Mouse (Mus musculus): ENCODE measurements around the gene Lamtor4. TPM values are rescaled to one million over a fixed set of nuclear protein-coding genes. Genes with fewer than 3 reads are reported as not detected.
A peak's percentile ranks its signal among the peaks of the same experiment; 100 is the strongest.

Lamtor4 gene
- polyA plus RNA-seq, 1 experiment from 2014 or later: 111 TPM

- peak overlapping the region; percentile 96 for H3K4me3 ChIP-seq
- 69% methylated on average over 18 of the region's 18 CpGs for WGBS
- peaks cover 28% of the 10 kb centered on the region for H3K4me1 ChIP-seq (replicated peaks)
- H3K27ac ChIP-seq (replicated peaks): no peak overlapping the region
- H3K9me3 ChIP-seq: no peaks in the 10 kb centered on the region
- no peaks in the 10 kb centered on the region for H3K27me3 ChIP-seq
- peak overlapping the region; percentile 96 for H3K9ac ChIP-seq
- H3K4me2 ChIP-seq: peak overlapping the region; percentile 94
- peaks cover 29% of the 10 kb centered on the region for H3K36me3 ChIP-seq
- no peak for ATAC-seq (ENCODE audit: low FRiP score, low read depth)
Measured at GRCm38 (mm10) chr5:138262582-138263240, 7.4 kb downstream of the Lamtor4 start.

- Histone ChIP-seq H3K9ac (peak within 1 kb of the TSS; percentile 96), H3K4me2 (peak within 1 kb of the TSS; percentile 94), H3K27me3 (no peaks in the 10 kb centered on the region), H3K36me3 (peaks cover 24% of the 10 kb centered on the region), H3K9me3 (no peaks in the 10 kb centered on the region), H3K27ac (replicated peaks) (peak within 1 kb of the TSS; percentile 90), H3K4me3 (peak within 1 kb of the TSS; percentile 96), H3K4me1 (replicated peaks) (peaks cover 28% of the 10 kb centered on the region)
- WGBS: under 1% methylated on average over 69 of the region's 71 CpGs
- ATAC-seq (ENCODE audit: low FRiP score, low read depth): peak; percentile 93
Measured at GRCm38 (mm10) chr5:138263260-138264206, 8.3 kb downstream of the Lamtor4 start, which contains the start of gene BC037034. Gene BC037034 (minus strand): TSS chr5:138264033.

- H3K27ac ChIP-seq (replicated peaks): peak overlapping the region; percentile 90
- H3K4me3 ChIP-seq: peak overlapping the region; percentile 96
- H3K9me3 ChIP-seq: no peaks in the 10 kb centered on the region
- H3K4me2 ChIP-seq: peak overlapping the region; percentile 94
- peaks cover 18% of the 10 kb centered on the region for H3K36me3 ChIP-seq
- no peaks in the 10 kb centered on the region for H3K27me3 ChIP-seq
- peak overlapping the region; percentile 96 for H3K9ac ChIP-seq
- H3K4me1 ChIP-seq (replicated peaks): peaks cover 28% of the 10 kb centered on the region
- WGBS: 21% methylated on average over 6 of the region's 6 CpGs
- ATAC-seq (ENCODE audit: low FRiP score, low read depth): no peak
Measured at GRCm38 (mm10) chr5:138264207-138264578, 8.9 kb downstream of the Lamtor4 start.

GRCm38 (mm10) chr5:138265712-138266111 lies 10.4 kb downstream of the Lamtor4 start:
- Histone ChIP-seq H3K4me1 (replicated peaks) (peaks cover 28% of the 10 kb centered on the region), H3K27ac (replicated peaks) (no peak overlapping the region), H3K27me3 (no peaks in the 10 kb centered on the region), H3K36me3 (peaks cover 6% of the 10 kb centered on the region), H3K9ac (no peak overlapping the region), H3K4me3 (no peak overlapping the region), H3K4me2 (no peak overlapping the region), H3K9me3 (no peaks in the 10 kb centered on the region)
- 96% methylated on average over 4 of the region's 4 CpGs for WGBS
- no peak for ATAC-seq (ENCODE audit: low FRiP score, low read depth)

DNA sequence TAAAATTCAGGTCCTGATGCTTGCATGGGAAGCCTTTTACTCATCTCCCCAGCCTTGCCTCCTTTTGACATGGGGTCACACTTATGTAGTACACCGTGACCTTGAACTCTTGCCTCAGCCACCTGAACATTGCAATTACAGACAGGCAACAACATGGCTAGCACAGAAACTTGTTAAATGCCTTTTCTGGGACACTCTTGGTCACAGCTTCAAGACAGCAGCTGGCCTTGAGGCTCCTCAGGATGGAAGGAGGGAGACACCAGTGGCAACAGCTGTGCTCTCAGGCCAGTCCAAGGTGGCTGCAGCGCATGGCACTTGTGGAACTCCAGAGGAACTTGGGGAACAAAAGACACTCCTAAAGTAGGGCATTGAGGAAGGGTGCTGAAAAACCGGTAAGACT lies 11.8 kb downstream of the Lamtor4 start:
- no peak for ATAC-seq (ENCODE audit: low FRiP score, low read depth)
- no peak overlapping the region for H3K9ac ChIP-seq
- no peaks in the 10 kb centered on the region for H3K27me3 ChIP-seq
- no peak overlapping the region for H3K4me3 ChIP-seq
- H3K27ac ChIP-seq (replicated peaks): no peak overlapping the region
- H3K4me1 ChIP-seq (replicated peaks): peaks cover 25% of the 10 kb centered on the region
- no peak overlapping the region for H3K4me2 ChIP-seq
- H3K9me3 ChIP-seq: no peaks in the 10 kb centered on the region
- 86% methylated on average over 3 of the region's 3 CpGs for WGBS
- H3K36me3 ChIP-seq: no peaks in the 10 kb centered on the region

DNA sequence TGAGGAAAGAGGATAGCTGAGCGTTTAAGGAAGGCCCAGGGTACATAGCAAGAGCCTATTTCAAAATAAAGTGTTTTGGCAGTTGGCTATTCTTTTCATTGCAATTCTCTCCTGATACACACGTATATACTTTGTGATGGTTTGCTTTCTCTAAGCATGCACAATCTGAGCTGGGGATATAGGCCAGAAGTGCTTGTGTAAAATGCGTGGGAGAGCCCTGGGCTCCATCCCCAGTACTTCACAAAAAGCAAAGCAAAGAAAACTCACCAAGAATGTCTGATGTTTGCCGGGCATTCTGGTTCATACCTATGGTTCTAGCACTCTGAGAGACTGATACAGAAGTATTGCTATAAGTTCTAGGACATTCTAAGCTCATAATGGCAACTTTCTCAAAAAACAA lies 13.7 kb downstream of the Lamtor4 start:
- Histone ChIP-seq H3K4me3 (no peak overlapping the region), H3K27ac (replicated peaks) (no peak overlapping the region), H3K9ac (no peak overlapping the region), H3K27me3 (no peaks in the 10 kb centered on the region), H3K4me1 (replicated peaks) (peaks cover 22% of the 10 kb centered on the region), H3K36me3 (no peaks in the 10 kb centered on the region), H3K9me3 (no peaks in the 10 kb centered on the region), H3K4me2 (no peak overlapping the region)
- WGBS: 79% methylated on average over 4 of the region's 4 CpGs
- no peak for ATAC-seq (ENCODE audit: low FRiP score, low read depth)

GRCm38 (mm10) chr5:138271232-138271631 lies 15.9 kb downstream of the Lamtor4 start:
- H3K4me1 ChIP-seq (replicated peaks): peaks cover 26% of the 10 kb centered on the region
- no peak overlapping the region for H3K4me2 ChIP-seq
- H3K9ac ChIP-seq: no peak overlapping the region
- no peaks in the 10 kb centered on the region for H3K9me3 ChIP-seq
- WGBS: 47% methylated on average over 3 of the region's 3 CpGs
- no peak overlapping the region for H3K4me3 ChIP-seq
- H3K27ac ChIP-seq (replicated peaks): no peak overlapping the region
- no peaks in the 10 kb centered on the region for H3K27me3 ChIP-seq
- no peaks in the 10 kb centered on the region for H3K36me3 ChIP-seq
- ATAC-seq (ENCODE audit: low FRiP score, low read depth): no peak

DNA sequence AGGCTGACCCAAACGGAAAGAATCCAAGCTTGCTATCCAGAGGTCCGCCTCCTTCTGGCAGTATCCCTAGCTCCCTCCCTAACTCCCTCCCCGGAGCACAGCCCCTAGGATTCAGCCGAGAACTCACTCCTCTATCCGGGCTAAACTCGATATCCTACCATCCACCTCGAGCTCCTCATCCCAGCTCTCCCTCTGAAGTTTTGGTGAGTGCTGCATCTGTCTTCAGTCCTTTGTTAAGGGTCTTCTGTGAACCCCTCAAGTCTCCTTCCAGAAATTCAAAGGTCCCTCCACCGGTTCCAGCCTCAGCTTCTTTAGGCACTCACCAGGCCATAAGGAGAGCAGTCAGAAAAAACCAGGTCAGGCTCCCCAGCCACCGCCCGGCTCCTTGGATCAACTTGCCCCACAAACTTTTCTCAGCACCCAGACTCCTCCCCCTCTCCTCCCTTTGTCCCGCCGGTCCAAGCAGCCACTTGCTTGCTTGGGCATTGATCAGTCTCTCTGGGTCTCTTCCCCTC lies 17.2 kb downstream of the Lamtor4 start, which contains the start of gene Gal3st4:
Gal3st4 (minus strand) TSS at position 432 of the 515 bp plus-strand sequence.
- H3K27ac ChIP-seq (replicated peaks): no peak within 1 kb of the TSS
- peak within 1 kb of the TSS; percentile 4 for H3K4me3 ChIP-seq
- H3K4me2 ChIP-seq: peak within 1 kb of the TSS; percentile 22
- peaks cover 7% of the 10 kb centered on the region for H3K36me3 ChIP-seq
- no peak within 1 kb of the TSS for H3K9ac ChIP-seq
- H3K4me1 ChIP-seq (replicated peaks): peaks cover 39% of the 10 kb centered on the region
- H3K9me3 ChIP-seq: no peaks in the 10 kb centered on the region
- 3% methylated on average over 12 of the region's 12 CpGs for WGBS
- H3K27me3 ChIP-seq: no peaks in the 10 kb centered on the region
- no peak for ATAC-seq (ENCODE audit: low FRiP score, low read depth)

DNA sequence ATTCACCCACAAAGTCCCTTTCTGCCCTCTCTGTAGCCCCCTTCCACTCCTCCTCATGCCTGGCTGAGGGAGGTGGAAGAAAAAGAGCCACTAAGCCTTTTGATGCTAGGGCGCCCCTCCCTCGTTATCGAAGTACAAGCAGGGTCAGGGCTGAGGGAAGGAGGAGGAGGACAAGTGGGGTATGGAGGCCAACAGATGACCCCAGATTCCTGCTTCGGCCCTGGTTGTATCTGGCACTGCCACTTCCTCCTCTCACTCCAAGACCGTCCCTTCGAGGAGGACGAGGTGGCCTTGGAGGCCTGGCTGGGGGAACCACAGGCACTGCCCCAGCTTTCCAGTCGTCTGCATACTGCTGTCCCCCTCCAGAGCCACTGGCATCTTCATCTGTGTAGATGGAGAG lies 18.9 kb downstream of the Lamtor4 start:
- H3K4me2 ChIP-seq: no peak overlapping the region
- no peaks in the 10 kb centered on the region for H3K9me3 ChIP-seq
- H3K27ac ChIP-seq (replicated peaks): no peak overlapping the region
- no peak overlapping the region for H3K9ac ChIP-seq
- no peak overlapping the region for H3K4me3 ChIP-seq
- peaks cover 56% of the 10 kb centered on the region for H3K4me1 ChIP-seq (replicated peaks)
- no peak for ATAC-seq (ENCODE audit: low FRiP score, low read depth)
- H3K36me3 ChIP-seq: peaks cover 10% of the 10 kb centered on the region
- no peaks in the 10 kb centered on the region for H3K27me3 ChIP-seq
- 50% methylated on average over 8 of the region's 8 CpGs for WGBS

- peak overlapping the region; percentile 39 for H3K9ac ChIP-seq
- ATAC-seq (ENCODE audit: low FRiP score, low read depth): no peak
- H3K9me3 ChIP-seq: no peaks in the 10 kb centered on the region
- no peak overlapping the region for H3K27ac ChIP-seq (replicated peaks)
- peaks cover 59% of the 10 kb centered on the region for H3K4me1 ChIP-seq (replicated peaks)
- WGBS: 10% methylated on average over 41 of the region's 41 CpGs
- H3K4me2 ChIP-seq: peak overlapping the region; percentile 63
- H3K4me3 ChIP-seq: peak overlapping the region; percentile 33
- H3K36me3 ChIP-seq: peaks cover 10% of the 10 kb centered on the region
- no peaks in the 10 kb centered on the region for H3K27me3 ChIP-seq
Measured at GRCm38 (mm10) chr5:138275216-138276050, 20.2 kb downstream of the Lamtor4 start.

- H3K9me3 ChIP-seq: no peaks in the 10 kb centered on the region
- H3K4me1 ChIP-seq (replicated peaks): peaks cover 58% of the 10 kb centered on the region
- H3K4me3 ChIP-seq: peak overlapping the region; percentile 68
Measured at GRCm38 (mm10) chr5:138277994-138278393, 22.7 kb downstream of the Lamtor4 start.

More at GRCm38 (mm10) chr5:138277994-138278393, 22.7 kb downstream of the Lamtor4 start:
- Histone ChIP-seq H3K27ac (replicated peaks) (no peak overlapping the region), H3K9ac (peak overlapping the region; percentile 72; the same call in 1 of the 2 replicates), H3K4me2 (peak overlapping the region; percentile 79), H3K36me3 (peaks cover 10% of the 10 kb centered on the region), H3K27me3 (no peaks in the 10 kb centered on the region)
- ATAC-seq (ENCODE audit: low FRiP score, low read depth): no peak
- 84% methylated on average over 7 of the region's 7 CpGs for WGBS

Data from hindbrain, embryonic 15.5 days (tissue).